8 mouse cellular contexts compared by ENCODE assay signal in genomic region chr13:9562921-9563320, GRCm38 (mm10).
DNase-seq lines count a peak whose midpoint lies in the region; ATAC-seq lines count a peak whose summit lies in the region.
"Had no signal": no experiment of that assay in that cellular context is flagged by ENCODE, and none has a peak within 500 bp of the region (broad histone marks: within the 10 kb centered on the region; RNA-seq: fewer than 3 reads in every experiment).

No protein-coding gene starts in this region.

- no peak overlapping the region for H3K4me3 ChIP-seq in kidney, embryonic 14.5 days (ENCODE audit: low read length)
- H3K4me3 ChIP-seq: heart, embryonic 15.5 days had no signal

- H3K4me2 ChIP-seq in kidney, embryonic 14.5 days (replicated peaks; ENCODE audit: low read depth, low read length) = no peak overlapping the region
- H3K4me2 ChIP-seq: heart, embryonic 15.5 days had no signal

- WGBS in kidney, embryonic 14.5 days = 12% methylated on average over 2 of the region's 2 CpGs

- H3K27me3 ChIP-seq in kidney, embryonic 14.5 days (ENCODE audit: control insufficient read depth, insufficient read depth, low read length) = no peaks in the 10 kb centered on the region
- H3K27me3 ChIP-seq: heart, embryonic 15.5 days had no signal

- ATAC-seq in kidney, embryonic 14.5 days (ENCODE audit: low FRiP score, low TSS enrichment) = no peak
- peak; percentile 58 for ATAC-seq in CD4-positive, CD25-positive, alpha-beta regulatory T cell, adult 4 months
- peak; percentile 94 for ATAC-seq in megakaryocyte progenitor cell, adult 5-6 weeks (replicated peaks; ENCODE audit: poor library complexity)

- peak; percentile 3 for DNase-seq in kidney, adult 11 months
- peak; percentile 81 for DNase-seq in ZHBTc4 (ENCODE audit: low read depth, low spot score)
- peak; percentile 33 for DNase-seq in forelimb bud, embryonic 11.5 days (ENCODE audit: low read depth, low spot score)
- no peak for DNase-seq in layer of hippocampus, postnatal 14 days (ENCODE audit: low spot score in 2 of 2)

- no peak overlapping the region for H3K9ac ChIP-seq in kidney, embryonic 14.5 days (ENCODE audit: low read depth, low read length)
- H3K9ac ChIP-seq: heart, embryonic 15.5 days had no signal

- H3K4me1 ChIP-seq in kidney, embryonic 14.5 days (ENCODE audit: control insufficient read depth, insufficient read depth, low read length) = no peaks in the 10 kb centered on the region
- H3K4me1 ChIP-seq: heart, embryonic 15.5 days had no signal

- no peaks in the 10 kb centered on the region; the same call in 1 of the 2 replicates for H3K36me3 ChIP-seq in kidney, embryonic 14.5 days (ENCODE audit: control insufficient read depth, insufficient read depth, low read length)
- H3K36me3 ChIP-seq: heart, embryonic 15.5 days had no signal

- no peak overlapping the region for H3K27ac ChIP-seq in kidney, embryonic 14.5 days (ENCODE audit: low read depth, low read length)
- H3K27ac ChIP-seq: heart, embryonic 15.5 days had no signal

- no peaks in the 10 kb centered on the region for H3K9me3 ChIP-seq in kidney, embryonic 14.5 days (ENCODE audit: control insufficient read depth, low read length)
- H3K9me3 ChIP-seq: heart, embryonic 15.5 days had no signal

Comparison
In these comparisons a context has a peak if more than half of its experiments do, and no peak if none do; other contexts are left out.
1. DNase-seq: peak in kidney, adult 11 months (single experiment), ZHBTc4 (single experiment) and forelimb bud, embryonic 11.5 days (single experiment); none in layer of hippocampus, postnatal 14 days (0 of 2).